Mouse (Mus musculus) MEL (cell line): ENCODE measurements around the gene Sec24a. TPM values are rescaled to one million over a fixed set of nuclear protein-coding genes. Genes with fewer than 3 reads are reported as not detected.
A peak's percentile ranks its signal among the peaks of the same experiment; 100 is the strongest.

Experiments
- DNase-seq: peaks from one replicate; pipeline ENCODE4 v3.0.0; 2011; ENCODE audit warnings: low read depth, low spot score
- H3K27ac ChIP-seq: 2 replicates; pipeline ENCODE4 v1.5.1; 2012; ENCODE audit warnings: low read depth, mild to moderate bottlenecking, control low read depth, low read length, moderate library complexity; ENCODE audit not compliant: control insufficient read depth
- H3K27me3 ChIP-seq, 2 experiments: fragments of 150-350 bp in 1 of 2; sonication (generic) in 1 of 2; 2 replicates each; pipeline ENCODE4 v1.6.1; 2012; ENCODE audit warnings: low read length in 2 of 2, mild to moderate bottlenecking in 2 of 2, improper control_type of control experiment in 1 of 2, moderate library complexity in 1 of 2; ENCODE audit not compliant: insufficient read depth in 2 of 2, control insufficient read depth in 1 of 2
- H3K36me3 ChIP-seq, 2 experiments: 2 replicates each; pipeline ENCODE4 v1.6.1; 2012 to 2014; ENCODE audit warnings: low read length in 2 of 2, improper control_type of control experiment in 1 of 2, inconsistent platforms in 1 of 2, mild to moderate bottlenecking in 1 of 2; ENCODE audit not compliant: insufficient read depth in 2 of 2, control insufficient read depth in 1 of 2
- H3K4me1 ChIP-seq, 2 experiments: fragments of 150-350 bp in 1 of 2; sonication (generic) in 1 of 2; 2 replicates each; pipeline ENCODE4 v1.6.1; 2012; ENCODE audit warnings: low read length in 2 of 2, improper control_type of control experiment in 1 of 2, mild to moderate bottlenecking in 1 of 2; ENCODE audit not compliant: insufficient read depth in 2 of 2, control insufficient read depth in 1 of 2
- H3K4me3 ChIP-seq, 2 experiments: fragments of 150-350 bp in 1 of 2; sonication (generic) in 1 of 2; 2 replicates each; pipeline ENCODE4 v1.5.1; 2012; ENCODE audit warnings: low read depth in 2 of 2, low read length in 2 of 2, mild to moderate bottlenecking in 2 of 2, moderate library complexity in 2 of 2, control low read depth in 1 of 2, improper control_type of control experiment in 1 of 2; ENCODE audit not compliant: control insufficient read depth in 1 of 2, insufficient read depth in 1 of 2
- H3K79me2 ChIP-seq: 2 replicates; pipeline ENCODE4 v1.6.1; 2012; ENCODE audit warnings: mild to moderate bottlenecking, low read length, moderate library complexity; ENCODE audit not compliant: control insufficient read depth, poor library complexity, insufficient read depth
- H3K9ac ChIP-seq: 2 replicates; pipeline ENCODE4 v1.6.1; 2012; ENCODE audit warnings: low read depth, mild to moderate bottlenecking, control low read depth, low read length, moderate library complexity; ENCODE audit not compliant: control insufficient read depth, poor library complexity, severe bottlenecking
- H3K9me3 ChIP-seq: fragments of 150-350 bp; sonication (generic); replicated peaks from 2 replicates; pipeline ENCODE4 v1.6.1; 2012; ENCODE audit warnings: mild to moderate bottlenecking, low read length, improper control_type of control experiment, moderate library complexity; ENCODE audit not compliant: insufficient read depth
- CHD1 ChIP-seq: IDR thresholded peaks from 2 replicates; pipeline ENCODE4 v1.6.1; 2012; ENCODE audit warnings: low read depth, mild to moderate bottlenecking, inconsistent platforms, low read length, improper control_type of control experiment
- CHD2 ChIP-seq: IDR thresholded peaks from 2 replicates; pipeline ENCODE4 v1.6.1; 2011; ENCODE audit warnings: low read length, improper control_type of control experiment
- CTCF ChIP-seq, 3 experiments: IDR thresholded peaks in 2 of 3; conservative IDR thresholded peaks in 1 of 3; 2 replicates each; pipeline ENCODE4 v1.5.1; 2011 to 2012; ENCODE audit warnings: low read length in 3 of 3, low read depth in 2 of 3, mild to moderate bottlenecking in 2 of 3, improper control_type of control experiment in 1 of 3, inconsistent platforms in 1 of 3, mixed read lengths in 1 of 3, moderate library complexity in 1 of 3; ENCODE audit not compliant: control insufficient read depth in 1 of 3, insufficient read depth in 1 of 3, poor library complexity in 1 of 3, severe bottlenecking in 1 of 3
- EP300 ChIP-seq, 2 experiments: IDR thresholded peaks; 2 replicates each; pipeline ENCODE4 v1.6.1; 2011; ENCODE audit warnings: improper control_type of control experiment in 2 of 2, low read length in 2 of 2, low read depth in 1 of 2, mild to moderate bottlenecking in 1 of 2
- GABPA ChIP-seq: IDR thresholded peaks from 2 replicates; pipeline ENCODE4 v1.6.1; 2012; ENCODE audit warnings: low read depth, mild to moderate bottlenecking, inconsistent platforms, low read length, improper control_type of control experiment, moderate library complexity
- GATA1 ChIP-seq: IDR thresholded peaks from 2 replicates; pipeline ENCODE4 v1.6.1; 2011; ENCODE audit warnings: low read depth, low read length, improper control_type of control experiment
- HCFC1 ChIP-seq: IDR thresholded peaks from 2 replicates; pipeline ENCODE4 v1.6.1; 2012; ENCODE audit warnings: low read depth, mild to moderate bottlenecking, inconsistent platforms, low read length, improper control_type of control experiment, moderate library complexity
- KAT2A ChIP-seq: conservative IDR thresholded peaks from 2 replicates; pipeline ENCODE4 v1.6.1; 2012; ENCODE audit warnings: low read depth, low read length, improper control_type of control experiment, inconsistent platforms
- MAX ChIP-seq: IDR thresholded peaks from 2 replicates; pipeline ENCODE4 v1.6.1; 2011; ENCODE audit warnings: low read length, improper control_type of control experiment
- MAZ ChIP-seq: IDR thresholded peaks from 2 replicates; pipeline ENCODE4 v1.6.1; 2012; ENCODE audit warnings: low read depth, mild to moderate bottlenecking, inconsistent platforms, low read length, improper control_type of control experiment
- MYB ChIP-seq: IDR thresholded peaks from 2 replicates; pipeline ENCODE4 v1.6.1; 2011; ENCODE audit warnings: mild to moderate bottlenecking, low read depth, low read length, improper control_type of control experiment
- MYC ChIP-seq: IDR thresholded peaks from 2 replicates; pipeline ENCODE4 v1.6.1; 2011; ENCODE audit warnings: low read depth, mild to moderate bottlenecking, low read length, improper control_type of control experiment, moderate library complexity
- NELFE ChIP-seq: IDR thresholded peaks from 2 replicates; pipeline ENCODE4 v1.6.1; 2011; ENCODE audit warnings: low read depth, low read length, improper control_type of control experiment
- POLR2A ChIP-seq, 2 experiments: IDR thresholded peaks; 2 replicates each; pipeline ENCODE4 v1.6.1; 2011 to 2012; ENCODE audit warnings: low read length in 2 of 2, mild to moderate bottlenecking in 2 of 2, control low read depth in 1 of 2, improper control_type of control experiment in 1 of 2, low read depth in 1 of 2, moderate library complexity in 1 of 2; ENCODE audit not compliant: control insufficient read depth in 1 of 2, insufficient read depth in 1 of 2, poor library complexity in 1 of 2
- POLR2AphosphoS5 ChIP-seq: IDR thresholded peaks from 2 replicates; pipeline ENCODE4 v1.6.1; 2012; ENCODE audit warnings: low read depth, borderline replicate concordance, mild to moderate bottlenecking, inconsistent platforms, low read length, moderate library complexity, mixed read lengths
- RCOR1 ChIP-seq: IDR thresholded peaks from 2 replicates; pipeline ENCODE4 v1.6.1; 2012; ENCODE audit warnings: low read depth, mild to moderate bottlenecking, inconsistent platforms, low read length, improper control_type of control experiment
- SIN3A ChIP-seq: IDR thresholded peaks from 2 replicates; pipeline ENCODE4 v1.6.1; 2012; ENCODE audit warnings: low read length, improper control_type of control experiment, inconsistent platforms
- TAL1 ChIP-seq: IDR thresholded peaks from 2 replicates; pipeline ENCODE4 v1.6.1; 2012; ENCODE audit warnings: mild to moderate bottlenecking, inconsistent platforms, low read length, moderate library complexity, mixed read lengths
- TBP ChIP-seq: IDR thresholded peaks from 2 replicates; pipeline ENCODE4 v1.8.0; 2011; ENCODE audit warnings: low read depth, low read length, improper control_type of control experiment
- TCF12 ChIP-seq: IDR thresholded peaks from 2 replicates; pipeline ENCODE4 v1.6.1; 2014; ENCODE audit warnings: low read depth, mild to moderate bottlenecking, inconsistent platforms, low read length, improper control_type of control experiment, moderate library complexity
- USF1 ChIP-seq: IDR thresholded peaks from 2 replicates; pipeline ENCODE4 v1.6.1; 2014; ENCODE audit warnings: low read depth, mild to moderate bottlenecking, inconsistent platforms, low read length, improper control_type of control experiment, moderate library complexity
- ZNF384 ChIP-seq: IDR thresholded peaks from 2 replicates; pipeline ENCODE4 v1.6.1; 2012; ENCODE audit warnings: low read depth, mild to moderate bottlenecking, inconsistent platforms, low read length, improper control_type of control experiment
- polyA plus RNA-seq, 2 experiments: library from polyadenylated mRNA; stranded (reverse) in 1 of 2; unstranded in 1 of 2; fragments of >175 nt in 1 of 2; fragments of >200 nt in 1 of 2; gene quantifications; 2 replicates each; pipeline versions ENCODE4 v1.2.1 to v1.2.4; 2012; ENCODE audit warnings: low replicate concordance in 2 of 2, low read depth in 1 of 2; ENCODE audit not compliant: insufficient read length in 2 of 2, insufficient read depth in 1 of 2, missing spikeins in 1 of 2
- total RNA-seq: library from RNA; depleted of rRNA; stranded (reverse); fragments of 300-350 nt; gene quantifications from 2 replicates; pipeline ENCODE4 v1.2.3, GENCODE M21; 2012

Sec24a gene
- total and polyA plus RNA-seq, 3 experiments: 5.3 to 38.2 (median 14.1) TPM

- Histone ChIP-seq H3K36me3 (peaks cover 0 to 27% of the 10 kb centered on the region in 2 experiments; a peak in 3 of 4 replicates), H3K27ac (no peak overlapping the region), H3K79me2 (peaks cover 25% of the 10 kb centered on the region), H3K27me3 (no peaks in the 10 kb centered on the region), H3K4me3 (peak overlapping the region in 1 of 2 experiments; percentile 87; a peak in 2 of 4 replicates), H3K9ac (no peak overlapping the region), H3K9me3 (no peaks in the 10 kb centered on the region), H3K4me1 (peaks cover 16 to 20% of the 10 kb centered on the region in 2 experiments)
- TF ChIP-seq CTCF (IDR thresholded peaks at IDR 0.05 in 2 of 3, conservative IDR thresholded peaks at IDR 0.05 in 1 of 3; ENCODE audit: control insufficient read depth in 1 of 3, insufficient read depth in 1 of 3, low read depth in 2 of 3, low read length in 3 of 3, poor library complexity in 1 of 3, severe bottlenecking in 1 of 3): no peak
- no peak for TF ChIP-seq HCFC1
- no peak for TF ChIP-seq CHD1
- TF ChIP-seq TAL1: 0 out of 2 replicates have a peak, but pooled peaks have one; percentile 17
- TF ChIP-seq MAX: no peak
- TF ChIP-seq MAZ: no peak
- no peak for TF ChIP-seq GABPA
- no peak for TF ChIP-seq USF1
- no peak for TF ChIP-seq ZNF384
- TF ChIP-seq TCF12: peak; percentile 46; the same call in 1 of the 2 replicates
- peak; percentile 23 to 54; a peak in 3 of 4 replicates for TF ChIP-seq EP300 (IDR thresholded peaks at IDR 0.05; ENCODE audit: low read depth in 1 of 2, low read length in 2 of 2)
- TF ChIP-seq RCOR1: no peak; the same call in 1 of the 2 replicates
- no peak for TF ChIP-seq CHD2
- TF ChIP-seq MYC: peak; percentile 64; the same call in 1 of the 2 replicates
- no peak for TF ChIP-seq MYB
- no peak for TF ChIP-seq KAT2A
- no peak for TF ChIP-seq SIN3A
- TF ChIP-seq POLR2AphosphoS5: no peak
- peak; percentile 67 for TF ChIP-seq GATA1
- no peak for TF ChIP-seq NELFE
- no peak for TF ChIP-seq POLR2A (IDR thresholded peaks at IDR 0.05; ENCODE audit: control insufficient read depth in 1 of 2, insufficient read depth in 1 of 2, low read depth in 1 of 2, low read length in 2 of 2, poor library complexity in 1 of 2)
- peak; percentile 51 for DNase-seq
These were observed 5.8 kb downstream of the Sec24a start for GRCm38 (mm10) chr11:51757625-51758024.

GRCm38 (mm10) chr11:51757023-51757422 lies 6.4 kb downstream of the Sec24a start:
- peak overlapping the region; percentile 87 to 91 for H3K4me3 ChIP-seq
- H3K27ac ChIP-seq: peak overlapping the region; percentile 75
- peaks cover 27% of the 10 kb centered on the region for H3K79me2 ChIP-seq
- no peaks in the 10 kb centered on the region for H3K27me3 ChIP-seq
- DNase-seq: no peak
- H3K9me3 ChIP-seq: no peaks in the 10 kb centered on the region
- H3K36me3 ChIP-seq: peaks cover 0 to 28% of the 10 kb centered on the region in 2 experiments; a peak in 3 of 4 replicates
- peaks cover 16 to 20% of the 10 kb centered on the region in 2 experiments for H3K4me1 ChIP-seq
- TF ChIP-seq CTCF (IDR thresholded peaks at IDR 0.05 in 2 of 3, conservative IDR thresholded peaks at IDR 0.05 in 1 of 3; ENCODE audit: control insufficient read depth in 1 of 3, insufficient read depth in 1 of 3, low read depth in 2 of 3, low read length in 3 of 3, poor library complexity in 1 of 3, severe bottlenecking in 1 of 3) (no peak), TBP (peak; percentile 78)
- TF ChIP-seq, all 39 proteins: peak for 1
- peak overlapping the region; percentile 92 for H3K9ac ChIP-seq
